Mouse (Mus musculus) pancreas, adult 10 weeks (tissue): ENCODE results near the gene Hsp90ab1. TPM values are rescaled to one million over a fixed set of nuclear protein-coding genes. Genes with fewer than 3 reads are reported as not detected.

Experiments used
- polyA plus RNA-seq: library from polyadenylated mRNA; stranded (reverse); fragments of 350-450 nt; fragmentation: Illumina TruSeq; extraction: RNeasy Lipid Tissue Mini Kit (QIAGEN cat#74804); gene quantifications from one replicate; pipeline ENCODE4 v1.2.3, GENCODE M21; 2015; ENCODE audit warnings: low read depth, low replicate concordance; ENCODE audit not compliant: insufficient read depth

The Hsp90ab1 gene
- polyA plus RNA-seq: 166 TPM

GRCm38 (mm10) chr17:45573087-45573779 lies at the start of gene Hsp90ab1:
TSS of gene Hsp90ab1 (minus strand) at chr17:45573271.

GRCm38 (mm10) chr17:45601877-45602304 lies 28.8 kb upstream of the Hsp90ab1 start, which contains the start of gene Mymx:
TSS of gene Mymx (minus strand) at chr17:45602102.

GRCm38 (mm10) chr17:45599446-45600242 lies 26.6 kb upstream of the Hsp90ab1 start, which contains the start of gene Slc29a1:
TSS of gene Slc29a1 (minus strand) at chr17:45599606.

GRCm38 (mm10) chr17:45563655-45564530 lies 9.2 kb downstream of the Hsp90ab1 start, which contains the start of gene Slc35b2:
TSS of gene Slc35b2 (plus strand) at chr17:45563874.

GRCm38 (mm10) chr17:45555452-45556106 lies 17.5 kb downstream of the Hsp90ab1 start, which contains the start of gene Nfkbie:
TSS of gene Nfkbie (plus strand) at chr17:45555703.

GRCm38 (mm10) chr17:45549617-45550181 lies 23.4 kb downstream of the Hsp90ab1 start, which contains the start of gene Tmem151b:
TSS of gene Tmem151b (minus strand) at chr17:45549677.

GRCm38 (mm10) chr17:45523263-45523662 lies 49.8 kb downstream of the Hsp90ab1 start, which contains the start of gene Tcte1:
TSS of gene Tcte1 (plus strand) at chr17:45523434.

Other genes starting within 250 kb of the Hsp90ab1 start
- 8.1 TPM for gene Cdc5l, start 139.5 kb downstream of the Hsp90ab1 start, polyA plus RNA-seq
- not detected for gene Spats1, start 97.9 kb downstream of the Hsp90ab1 start, polyA plus RNA-seq
- gene Aars2, start 66.4 kb downstream of the Hsp90ab1 start, polyA plus RNA-seq: 2.8 TPM
- not detected for gene Tcte1, start 49.8 kb downstream of the Hsp90ab1 start, polyA plus RNA-seq
- gene Tmem151b, start 23.6 kb downstream of the Hsp90ab1 start, polyA plus RNA-seq: not detected
- gene Nfkbie, start 17.6 kb downstream of the Hsp90ab1 start, polyA plus RNA-seq: 1.4 TPM
- 11.9 TPM for gene Slc35b2, start 9.4 kb downstream of the Hsp90ab1 start, polyA plus RNA-seq
- 35.0 TPM for gene Slc29a1, start 26.3 kb upstream of the Hsp90ab1 start, polyA plus RNA-seq
- not detected for gene Mymx, start 28.8 kb upstream of the Hsp90ab1 start, polyA plus RNA-seq
- 0.61 TPM for gene Capn11, start 86.1 kb upstream of the Hsp90ab1 start, polyA plus RNA-seq
- 21.4 TPM for gene Mrpl14, start 113.1 kb upstream of the Hsp90ab1 start, polyA plus RNA-seq
- gene Tmem63b, start 113.6 kb upstream of the Hsp90ab1 start, polyA plus RNA-seq: 19.5 TPM
- not detected for gene 1600014C23Rik, start 160.6 kb upstream of the Hsp90ab1 start, polyA plus RNA-seq